Mouse (Mus musculus): ENCODE results near the gene Fgf10.
A peak's percentile ranks its signal among the peaks of the same experiment; 100 is the strongest.

Gene Fgf10

GRCm38 (mm10) chr13:118669491-118669890 lies at the start of gene Fgf10:
Gene Fgf10 (plus strand): TSS chr13:118669791.
- DNase-seq: no peak

- no peak for DNase-seq
These were observed 39.7 kb upstream of the Fgf10 start for GRCm38 (mm10) chr13:118629661-118630428.

- DNase-seq: no peak
These were observed 38.1 kb upstream of the Fgf10 start for GRCm38 (mm10) chr13:118631500-118631899.

- DNase-seq: no peak
These were observed 33.5 kb upstream of the Fgf10 start for GRCm38 (mm10) chr13:118636047-118636446.

GRCm38 (mm10) chr13:118642585-118642984 lies 27.0 kb upstream of the Fgf10 start:
- no peak for DNase-seq

- DNase-seq: no peak
These were observed 26.5 kb upstream of the Fgf10 start for GRCm38 (mm10) chr13:118643138-118643537.

- no peak for DNase-seq
These were observed 12.6 kb upstream of the Fgf10 start for GRCm38 (mm10) chr13:118656991-118657390.

GRCm38 (mm10) chr13:118658031-118658430 lies 11.6 kb upstream of the Fgf10 start:
- no peak for DNase-seq

GRCm38 (mm10) chr13:118658608-118659326 lies 10.8 kb upstream of the Fgf10 start:
- no peak for DNase-seq

GRCm38 (mm10) chr13:118661664-118662063 lies 7.9 kb upstream of the Fgf10 start:
- DNase-seq: no peak

- no peak for DNase-seq
These were observed 4.7 kb upstream of the Fgf10 start for GRCm38 (mm10) chr13:118664901-118665300.

GRCm38 (mm10) chr13:118679228-118679627 lies 9.6 kb downstream of the Fgf10 start:
- DNase-seq: no peak

- no peak for DNase-seq
These were observed 23.5 kb downstream of the Fgf10 start for GRCm38 (mm10) chr13:118693049-118693448.

GRCm38 (mm10) chr13:118695103-118695502 lies 25.5 kb downstream of the Fgf10 start:
- no peak for DNase-seq

- no peak for DNase-seq
These were observed 34.1 kb downstream of the Fgf10 start for GRCm38 (mm10) chr13:118703727-118704126.

GRCm38 (mm10) chr13:118705716-118706115 lies 36.1 kb downstream of the Fgf10 start:
- DNase-seq: no peak

GRCm38 (mm10) chr13:118709912-118710311 lies 40.3 kb downstream of the Fgf10 start:
- no peak for DNase-seq

GRCm38 (mm10) chr13:118713626-118714150 lies 44.1 kb downstream of the Fgf10 start:
- no peak for DNase-seq

- DNase-seq: peak; percentile 35
These were observed 44.9 kb downstream of the Fgf10 start for GRCm38 (mm10) chr13:118714284-118715065.

- DNase-seq: peak; percentile 34
These were observed 45.8 kb downstream of the Fgf10 start for GRCm38 (mm10) chr13:118715066-118716018.

- no peak for DNase-seq
These were observed 46.7 kb downstream of the Fgf10 start for GRCm38 (mm10) chr13:118716265-118716664.

GRCm38 (mm10) chr13:118716726-118717125 lies 47.1 kb downstream of the Fgf10 start:
- DNase-seq: no peak
